Mouse (Mus musculus): ENCODE data around the gene Pcmtd2. TPM values are rescaled to one million over a fixed set of nuclear protein-coding genes. Genes with fewer than 3 reads are reported as not detected.

The Pcmtd2 gene
- polyA plus RNA-seq (2017; shearing (Covaris generic)), result 73.2 TPM

GRCm38 (mm10) chr2:181837372-181838292 is at the start of gene Pcmtd2:
Pcmtd2 (plus strand) TSS chr2:181837854.

GRCm38 (mm10) chr2:181863791-181864535 is 26.3 kb downstream of the Pcmtd2 start, which contains the start of gene Polr3k:
Polr3k (plus strand) TSS chr2:181864337.

Other genes starting within 250 kb of the Pcmtd2 start
- gene Prpf6, start 246.0 kb upstream of the Pcmtd2 start, polyA plus RNA-seq (2017; shearing (Covaris generic)), result 90.9 TPM
- 33.9 TPM for gene Zfp512b, start 245.1 kb upstream of the Pcmtd2 start, polyA plus RNA-seq (2017; shearing (Covaris generic))
- gene Samd10, start 238.6 kb upstream of the Pcmtd2 start, polyA plus RNA-seq (2017; shearing (Covaris generic)), result 9.2 TPM
- not detected for gene Gm29797, start 180.8 kb upstream of the Pcmtd2 start, polyA plus RNA-seq (2017; shearing (Covaris generic))
- gene Sox18, start 166.2 kb upstream of the Pcmtd2 start, polyA plus RNA-seq (2017; shearing (Covaris generic)), result not detected
- gene Tcea2, start 157.5 kb upstream of the Pcmtd2 start, polyA plus RNA-seq (2017; shearing (Covaris generic)), result 21.1 TPM
- 142 TPM for gene Rgs19, start 143.9 kb upstream of the Pcmtd2 start, polyA plus RNA-seq (2017; shearing (Covaris generic))
- not detected for gene Lkaaear1, start 139.4 kb upstream of the Pcmtd2 start, polyA plus RNA-seq (2017; shearing (Covaris generic))
- gene Oprl1, start 122.8 kb upstream of the Pcmtd2 start, polyA plus RNA-seq (2017; shearing (Covaris generic)), result 0.35 TPM
- not detected for gene Myt1, start 74.5 kb upstream of the Pcmtd2 start, polyA plus RNA-seq (2017; shearing (Covaris generic))
- 21.2 TPM for gene Polr3k, start 26.5 kb downstream of the Pcmtd2 start, polyA plus RNA-seq (2017; shearing (Covaris generic))
- not detected for gene Gm14496, start 153.3 kb downstream of the Pcmtd2 start, polyA plus RNA-seq (2017; shearing (Covaris generic))